Mouse (Mus musculus) kidney, postnatal 0 days (tissue): ENCODE results near the gene Rnf126. TPM values are rescaled to one million over a fixed set of nuclear protein-coding genes. Genes with fewer than 3 reads are reported as not detected.

Experiments
- ATAC-seq: fragments of 200-750 bp; cut with Nextera tagmentation; replicated peaks from 2 replicates; pipeline ENCODE4 v1.8.0; 2017; ENCODE audit warnings: low read depth, moderate number of reproducible peaks, moderate TSS enrichment, moderate library complexity; ENCODE audit not compliant: low FRiP score
- DNase-seq: peaks from one replicate; pipeline ENCODE4 v3.0.0-alpha.2; 2016; ENCODE audit warnings: low spot score
- H3K27ac ChIP-seq: fragments of 300-500 bp; sonication (generic); 2 replicates; pipeline ENCODE4 v1.5.1; 2014; ENCODE audit warnings: mild to moderate bottlenecking
- H3K27me3 ChIP-seq: fragments of 300-500 bp; sonication (generic); 2 replicates; pipeline ENCODE4 v1.6.1; 2014; ENCODE audit warnings: low read length, mixed read lengths; ENCODE audit not compliant: insufficient read depth
- H3K36me3 ChIP-seq: fragments of 300-500 bp; sonication (generic); 2 replicates; pipeline ENCODE4 v1.6.1; 2014; ENCODE audit warnings: low read length, mixed read lengths; ENCODE audit not compliant: insufficient read depth
- H3K4me1 ChIP-seq: fragments of 300-500 bp; sonication (generic); replicated peaks from 2 replicates; pipeline ENCODE4 v1.6.1; 2014; ENCODE audit warnings: antibody characterized with exemption, low read length, mixed read lengths; ENCODE audit not compliant: insufficient read depth
- H3K4me2 ChIP-seq: fragments of 300-500 bp; sonication (generic); 2 replicates; pipeline ENCODE4 v1.6.1; 2014; ENCODE audit warnings: mild to moderate bottlenecking, low read length, moderate library complexity, mixed read lengths
- H3K4me3 ChIP-seq: fragments of 300-500 bp; sonication (generic); replicated peaks from 2 replicates; pipeline ENCODE4 v1.5.1; 2014; ENCODE audit warnings: low read depth, low read length
- H3K9ac ChIP-seq: fragments of 300-500 bp; sonication (generic); 2 replicates; pipeline ENCODE4 v1.6.1; 2014; ENCODE audit warnings: low read depth, low read length
- H3K9me3 ChIP-seq: fragments of 300-500 bp; sonication (generic); replicated peaks from 2 replicates; pipeline ENCODE4 v1.6.1; 2016; ENCODE audit warnings: low read length, inconsistent platforms, mixed read lengths
- CTCF ChIP-seq: IDR thresholded peaks from 2 replicates; pipeline ENCODE4 v1.5.1; 2016; ENCODE audit warnings: antibody characterized with exemption, low read depth, mild to moderate bottlenecking, moderate library complexity
- WGBS: fragments of 180-500 bp; shearing (Covaris S2); extraction: QIAGEN DNeasy Blood & Tissue Kit; methylation state at CpG from one replicate; pipeline ENCODE4 v1.1.7; 2014; 5-methylcytosine and 5-hydroxymethylcytosine counted together
- polyA plus RNA-seq: library from polyadenylated mRNA; unstranded; fragments of >200 nt; fragmentation: Nextera tagmentation; extraction: Ambion mirVana; gene quantifications from 2 replicates; pipeline ENCODE4 v1.2.1, GENCODE M21; 2015

Gene Rnf126
- polyA plus RNA-seq, 1 experiment from 2014 or later: 82.4 TPM

DNA sequence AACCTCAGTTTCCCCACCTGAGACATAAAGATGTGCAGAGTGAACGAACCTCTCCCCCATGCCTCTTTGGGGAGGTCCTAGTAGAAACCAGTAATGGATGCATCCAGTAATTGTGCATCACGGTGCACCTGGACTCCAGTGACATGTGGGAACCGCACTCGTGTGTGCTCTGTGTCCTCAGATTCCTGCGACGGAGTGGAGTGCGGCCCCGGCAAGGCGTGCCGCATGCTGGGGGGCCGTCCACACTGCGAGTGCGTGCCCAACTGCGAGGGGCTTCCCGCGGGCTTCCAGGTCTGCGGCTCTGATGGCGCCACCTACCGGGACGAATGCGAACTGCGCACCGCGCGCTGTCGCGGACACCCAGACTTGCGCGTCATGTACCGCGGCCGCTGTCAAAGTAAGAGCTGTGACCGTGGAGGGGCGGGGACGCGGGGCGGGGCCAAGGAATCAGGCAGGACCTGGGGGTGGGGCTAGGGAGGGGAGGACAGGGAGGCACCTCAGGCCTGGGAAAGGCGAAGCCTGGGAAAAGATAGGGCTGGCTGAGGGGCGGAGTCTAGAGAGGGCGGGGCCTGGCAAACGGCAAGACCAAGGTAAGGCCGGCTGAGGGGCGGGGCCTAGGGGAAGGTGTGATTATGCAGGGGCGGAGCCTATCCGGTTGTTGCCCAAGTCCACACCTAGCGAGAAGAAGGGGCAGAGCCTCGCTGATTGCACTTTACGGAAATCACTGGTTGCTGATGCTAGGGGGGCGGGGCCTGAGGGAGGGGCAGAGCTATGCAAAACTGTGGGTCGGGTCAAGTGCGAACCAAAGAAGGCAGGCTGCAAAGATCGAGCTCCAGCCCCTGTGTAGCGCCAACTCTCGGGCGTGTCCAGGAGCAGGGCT is 13.3 kb upstream of the Rnf126 start:
- H3K9me3 ChIP-seq: no peaks in the 10 kb centered on the region
- 1% methylated on average over 55 of the region's 55 CpGs for WGBS
- H3K4me1 ChIP-seq: peaks cover 21% of the 10 kb centered on the region; the same call in 1 of the 2 replicates
- peak; percentile 91 for ATAC-seq
- peak; percentile 98 for DNase-seq
- H3K27me3 ChIP-seq: no peaks in the 10 kb centered on the region
- peak overlapping the region; percentile 89 for H3K4me2 ChIP-seq
- H3K27ac ChIP-seq: peak overlapping the region; percentile 44; the same call in 1 of the 2 replicates
- H3K36me3 ChIP-seq: no peaks in the 10 kb centered on the region
- no peak overlapping the region for H3K9ac ChIP-seq
- TF ChIP-seq CTCF: peak; percentile 89
- H3K4me3 ChIP-seq: peak overlapping the region; percentile 42

DNA sequence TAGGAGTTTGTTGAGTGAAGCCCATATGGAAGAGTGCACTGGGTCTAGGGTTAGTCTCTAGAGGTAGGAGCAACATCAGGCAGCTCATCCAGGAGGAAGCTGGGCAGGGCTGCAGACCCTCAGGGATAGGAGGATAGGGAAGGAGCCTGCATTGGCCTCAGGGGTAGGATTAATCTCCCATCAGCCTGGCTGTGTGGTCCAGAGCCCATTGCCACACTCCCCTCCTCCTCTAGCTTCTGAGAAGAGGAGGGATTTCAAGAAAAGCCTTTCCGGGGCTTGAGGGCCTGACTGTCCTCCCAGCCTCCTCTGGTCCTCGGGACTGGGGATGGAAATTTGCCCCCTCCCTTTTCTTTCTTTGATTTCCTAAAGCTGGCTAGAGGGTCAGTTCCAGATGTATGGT is 12.4 kb upstream of the Rnf126 start:
- ATAC-seq (no peak), DNase-seq (no peak)
- Histone ChIP-seq H3K4me2 (peak overlapping the region; percentile 89; the same call in 1 of the 2 replicates), H3K4me1 (peaks cover 21% of the 10 kb centered on the region; the same call in 1 of the 2 replicates), H3K9ac (no peak overlapping the region), H3K27ac (peak overlapping the region; percentile 75), H3K27me3 (no peaks in the 10 kb centered on the region), H3K9me3 (no peaks in the 10 kb centered on the region), H3K4me3 (no peak overlapping the region), H3K36me3 (no peaks in the 10 kb centered on the region)
- 15% methylated on average over 2 of the region's 2 CpGs for WGBS
- TF ChIP-seq CTCF: no peak

DNA sequence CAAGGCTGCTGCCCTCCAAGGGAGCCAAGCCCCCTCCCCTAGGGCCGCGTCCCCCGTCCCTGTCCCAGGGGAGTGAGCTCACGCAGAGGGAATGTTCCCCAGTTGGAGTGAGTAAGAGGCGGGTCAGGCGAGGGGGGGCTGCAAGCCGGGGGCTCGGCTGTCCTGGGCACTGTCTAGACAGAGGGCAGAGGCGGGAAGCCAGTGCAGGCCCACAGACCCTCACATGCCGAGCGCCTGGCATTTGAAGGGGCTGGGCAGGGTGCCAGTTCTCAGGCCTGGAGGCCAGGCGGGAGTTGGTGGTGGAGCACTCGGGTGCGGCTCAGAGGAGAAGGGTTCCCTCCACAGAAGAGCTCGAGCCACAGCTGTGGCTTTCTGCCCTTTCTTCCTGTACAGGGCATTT is 11.3 kb upstream of the Rnf126 start:
- WGBS: 6% methylated on average over 15 of the region's 15 CpGs
- Histone ChIP-seq H3K4me2 (peak overlapping the region; percentile 76), H3K36me3 (no peaks in the 10 kb centered on the region), H3K4me1 (peaks cover 21% of the 10 kb centered on the region; the same call in 1 of the 2 replicates), H3K27me3 (no peaks in the 10 kb centered on the region), H3K4me3 (peak overlapping the region; percentile 51), H3K9me3 (no peaks in the 10 kb centered on the region), H3K27ac (peak overlapping the region; percentile 75), H3K9ac (no peak overlapping the region)
- TF ChIP-seq CTCF: no peak
- ATAC-seq (no peak), DNase-seq (peak; percentile 75)

DNA sequence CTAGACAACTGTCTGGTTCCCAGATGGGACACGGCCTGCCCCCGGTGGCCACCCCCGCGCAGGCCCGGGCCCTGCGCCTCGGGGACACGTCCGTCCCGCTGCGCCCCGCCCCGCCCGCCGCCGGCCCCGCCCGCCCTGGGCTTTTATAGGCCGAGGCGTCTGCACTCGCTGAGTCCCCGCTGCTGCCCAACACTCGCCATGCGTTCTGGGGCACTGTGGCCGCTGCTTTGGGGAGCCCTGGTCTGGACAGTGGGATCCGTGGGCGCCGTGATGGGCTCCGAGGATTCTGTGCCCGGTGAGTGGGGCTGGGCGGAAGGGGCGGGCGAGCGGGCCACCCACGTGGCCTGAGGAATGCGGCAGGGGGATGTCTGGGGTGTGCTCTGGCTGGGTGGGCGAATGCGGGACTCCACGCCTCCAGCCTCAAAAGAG is 10.4 kb upstream of the Rnf126 start, which contains the start of gene Fstl3:
Gene Fstl3, plus strand, starts transcription at position 170 of the 429 bp plus-strand sequence.
- peak within 1 kb of the TSS; percentile 76 for H3K4me2 ChIP-seq
- TF ChIP-seq CTCF: no peak
- H3K4me3 ChIP-seq: peak within 1 kb of the TSS; percentile 51
- H3K36me3 ChIP-seq: no peaks in the 10 kb centered on the region
- H3K27me3 ChIP-seq: no peaks in the 10 kb centered on the region
- H3K9ac ChIP-seq: peak within 1 kb of the TSS; percentile 67
- H3K9me3 ChIP-seq: no peaks in the 10 kb centered on the region
- H3K4me1 ChIP-seq: peaks cover 21% of the 10 kb centered on the region; the same call in 1 of the 2 replicates
- ATAC-seq (no peak), DNase-seq (peak; percentile 67)
- H3K27ac ChIP-seq: peak within 1 kb of the TSS; percentile 75
- WGBS: 1% methylated on average over 39 of the region's 39 CpGs

DNA sequence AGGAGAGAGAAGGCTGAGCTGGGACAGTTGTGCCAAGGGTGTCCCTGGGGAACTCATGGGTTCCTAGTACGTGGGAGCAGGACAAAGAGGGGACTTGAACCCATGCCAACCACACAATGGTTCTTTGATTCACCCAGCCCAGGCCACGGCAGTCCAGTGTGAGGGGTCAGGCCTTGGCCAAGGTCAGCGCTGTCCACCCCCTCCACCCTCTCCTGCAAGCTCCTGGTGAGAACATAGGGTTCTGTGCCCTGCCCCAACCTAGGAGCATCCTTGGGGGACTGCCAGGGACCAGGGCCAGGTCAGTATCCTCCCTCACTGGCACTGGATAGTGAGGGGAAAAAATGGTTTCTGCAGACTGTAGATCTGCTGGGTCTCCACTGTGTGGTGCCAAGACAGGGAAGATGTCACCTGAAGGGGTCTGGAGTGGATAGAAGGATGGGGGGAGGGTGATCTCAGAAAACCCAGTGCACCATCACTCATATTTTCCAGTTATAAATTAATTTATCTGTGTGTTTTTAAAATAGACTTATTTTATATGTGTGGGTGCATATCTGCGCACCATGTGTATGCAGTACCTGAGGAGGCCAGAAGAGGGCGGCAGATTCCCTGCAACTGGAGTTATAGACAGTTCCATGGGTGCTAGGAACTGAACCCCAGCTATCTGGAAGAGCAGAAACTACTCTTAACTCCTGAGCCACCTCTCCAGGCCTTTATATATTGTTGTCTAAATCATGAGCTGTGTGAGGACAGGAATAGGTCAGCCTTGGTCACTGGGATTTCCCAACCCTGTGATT is 7.9 kb upstream of the Rnf126 start:
- peak; percentile 47; the same call in 1 of the 2 replicates for TF ChIP-seq CTCF
- Histone ChIP-seq H3K36me3 (no peaks in the 10 kb centered on the region), H3K4me3 (no peak overlapping the region), H3K27me3 (no peaks in the 10 kb centered on the region), H3K4me2 (no peak overlapping the region), H3K9ac (no peak overlapping the region), H3K4me1 (peaks cover 16% of the 10 kb centered on the region; the same call in 1 of the 2 replicates), H3K27ac (no peak overlapping the region), H3K9me3 (no peaks in the 10 kb centered on the region)
- DNase-seq (no peak), ATAC-seq (no peak)
- WGBS: 62% methylated on average over 5 of the region's 5 CpGs

DNA sequence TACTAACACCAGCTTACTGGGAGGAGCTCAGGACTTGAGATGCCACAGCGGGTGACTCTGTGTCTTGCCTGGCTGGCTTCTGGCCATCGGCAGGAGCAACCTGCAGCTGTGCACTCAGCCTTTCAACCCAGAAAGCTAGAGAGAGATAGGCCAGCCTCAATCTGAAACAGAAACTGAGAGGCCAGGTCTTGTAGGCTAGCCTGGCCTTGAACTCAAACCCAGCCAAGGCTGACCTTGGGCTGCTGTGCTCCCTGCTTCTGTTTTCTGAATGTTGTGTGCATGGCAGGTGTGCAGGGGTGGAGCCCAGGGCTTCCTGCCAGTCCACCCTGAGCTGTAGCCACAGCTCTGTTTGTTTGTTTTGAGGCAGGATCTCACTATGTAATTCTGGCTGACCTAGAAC is 6.5 kb upstream of the Rnf126 start:
- peaks cover 5% of the 10 kb centered on the region for H3K4me1 ChIP-seq
- WGBS: 83% methylated on average over 2 of the region's 2 CpGs
- no peaks in the 10 kb centered on the region for H3K9me3 ChIP-seq
- no peak overlapping the region for H3K27ac ChIP-seq
- ATAC-seq (no peak), DNase-seq (no peak)
- no peak overlapping the region for H3K4me2 ChIP-seq
- no peak overlapping the region for H3K9ac ChIP-seq
- H3K27me3 ChIP-seq: no peaks in the 10 kb centered on the region
- no peak for TF ChIP-seq CTCF
- no peaks in the 10 kb centered on the region for H3K36me3 ChIP-seq
- no peak overlapping the region for H3K4me3 ChIP-seq
